In the genomic region with DNA sequence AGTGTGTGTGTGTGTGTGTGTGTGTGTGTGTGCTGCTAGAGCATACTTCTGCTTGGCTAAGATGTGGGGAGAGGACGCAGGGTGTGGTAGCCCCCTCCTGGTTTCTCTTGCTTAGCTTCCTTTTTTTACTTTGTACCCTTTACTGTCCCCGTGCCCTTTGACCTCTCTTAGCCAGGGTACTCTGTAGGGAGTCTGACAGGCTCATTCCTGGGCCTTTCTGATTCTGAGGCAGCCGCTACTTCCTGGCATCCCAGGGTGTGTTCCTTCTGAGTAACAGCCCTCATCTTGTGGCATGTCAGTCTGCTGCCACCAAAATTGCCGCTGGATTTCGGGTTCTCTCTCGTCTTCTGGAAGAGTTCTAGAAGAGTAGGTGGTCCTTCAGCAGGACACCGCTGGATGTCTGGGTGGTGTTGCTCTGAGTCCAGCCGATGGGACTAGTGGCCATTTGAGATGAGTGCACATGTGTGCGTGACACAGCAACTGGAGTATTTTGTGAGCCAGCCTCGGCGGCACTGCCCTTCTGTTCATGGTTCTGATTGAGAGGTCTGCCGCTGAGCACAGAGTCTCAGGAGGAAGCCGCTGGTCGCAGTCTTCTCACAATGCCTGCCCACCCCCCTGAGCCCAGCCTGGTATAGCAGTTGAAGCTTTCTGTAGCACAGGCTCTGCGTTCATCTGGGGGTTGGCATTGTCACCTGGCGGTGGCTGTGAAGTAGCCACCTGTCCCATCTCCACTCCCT, we compare ENCODE assay signal across 8 mouse cellular contexts. TPM values are rescaled to one million over a fixed set of nuclear protein-coding genes. Genes with fewer than 3 reads are reported as not detected.
DNase-seq lines count a peak whose midpoint lies in the region; ATAC-seq and TF ChIP-seq lines count a peak whose summit lies in the region.

No protein-coding gene starts in this region.

- peak overlapping the region; percentile 15; the same call in 1 of the 2 replicates for H3K4me3 ChIP-seq in left cerebral cortex, adult 2 months
- H3K4me3 ChIP-seq in brown adipose tissue, adult 24 weeks (ENCODE audit: insufficient read depth, low read depth, low read length): no peak overlapping the region

- no peak for DNase-seq in left cerebral cortex, adult 2 months (ENCODE audit: extremely low spot score in 1 of 2, low spot score in 2 of 2)
- no peak for DNase-seq in left cerebral cortex, adult 18-20 months (ENCODE audit: low spot score in 2 of 2)
- peak; percentile 74 for DNase-seq in thymus, postnatal 4 days
- DNase-seq in c-Kit-positive CD71-positive TER-119-positive erythroid progenitor cells, embryonic 14.5 days (ENCODE audit: low spot score): no peak

- intact Hi-C loops in left cerebral cortex, adult 2 months (cut with DNase I): no loop called here

- TF ChIP-seq CTCF in left cerebral cortex, adult 2 months (IDR thresholded peaks at IDR 0.05): no peak; the same call in 1 of the 2 replicates

- ATAC-seq in hematopoietic stem cell, adult 5-6 weeks (replicated peaks in 1 of 2; ENCODE audit: insufficient read depth in 1 of 2, low FRiP score in 2 of 2, low TSS enrichment in 1 of 2, low read depth in 1 of 2, poor library complexity in 2 of 2, severe bottlenecking in 2 of 2): peak; percentile 38; a peak in 3 of 4 replicates
- peak; percentile 18; the same call in 1 of the 2 replicates for ATAC-seq in megakaryocyte-erythroid progenitor cell, adult 5-6 weeks (replicated peaks; ENCODE audit: low FRiP score, low TSS enrichment, poor library complexity, severe bottlenecking)
- no peak for ATAC-seq in inflammation-experienced regulatory T-cells, adult 6 months

- peak overlapping the region; percentile 89 for H3K27ac ChIP-seq in left cerebral cortex, adult 2 months
- peak overlapping the region; percentile 50 for H3K27ac ChIP-seq in brown adipose tissue, adult 24 weeks (replicated peaks; ENCODE audit: low read depth, low read length)

- H3K4me1 ChIP-seq in brown adipose tissue, adult 24 weeks (ENCODE audit: control insufficient read depth, insufficient read depth, insufficient read length, low read length): peaks cover 29% of the 10 kb centered on the region

RNA-seq across cellular contexts. Expression of gene Prrc2b, which starts 16.3 kb away (rescaled TPM):
- 100 to 1,000 TPM; 268 to 280 TPM for total RNA-seq in left cerebral cortex, adult 2 months (2021)
- 100 to 1,000 TPM; 259 to 266 TPM for total RNA-seq in left cerebral cortex, adult 18-20 months (2021)
- 14.6 and 15.1 TPM in 2 replicates for polyA plus RNA-seq in brown adipose tissue, adult 24 weeks (2012; ENCODE audit: insufficient read depth, insufficient read length, missing spikeins)
- 19.9 and 25.0 TPM in 2 replicates for total RNA-seq in hematopoietic stem cell, adult 5-6 weeks (2017)
- total RNA-seq in megakaryocyte-erythroid progenitor cell, adult 5-6 weeks (2014; fragmentation: Nextera tagmentation): 58.3 and 63.5 TPM in 2 replicates
- 13.9 and 20.1 TPM in 2 replicates for total RNA-seq in megakaryocyte-erythroid progenitor cell, adult 5-6 weeks (2017)
- 10 to 100 TPM; 33.6 to 40.3 (median 35.2) TPM for polyA plus RNA-seq in inflammation-experienced regulatory T-cells, adult 6 months (2017; shearing (Covaris generic))

Comparison
In these comparisons a context has a peak if more than half of its experiments do, and no peak if none do; other contexts are left out.
1. RNA of gene Prrc2b, which starts 16.3 kb away (total RNA-seq): 268 to 280 TPM in left cerebral cortex, adult 2 months and 259 to 266 TPM in left cerebral cortex, adult 18-20 months; 13.9 to 63.5 TPM in megakaryocyte-erythroid progenitor cell, adult 5-6 weeks and 19.9 to 25.0 TPM in hematopoietic stem cell, adult 5-6 weeks; every median in the first group is over 4 times any median in the second.